Mouse (Mus musculus): ENCODE results near the gene Agap3. TPM values are rescaled to one million over a fixed set of nuclear protein-coding genes. Genes with fewer than 3 reads are reported as not detected.
A peak's percentile ranks its signal among the peaks of the same experiment; 100 is the strongest.

Gene Agap3
- total and polyA plus RNA-seq, 2 experiments from 2014 or later = 140 to 296 TPM

GRCm38 (mm10) chr5:24453283-24453984 is 1.5 kb downstream of the Agap3 start:
- no peaks in the 10 kb centered on the region for H3K36me3 ChIP-seq (ENCODE audit: insufficient read depth)
- H3K4me2 ChIP-seq (ENCODE audit: low read depth) = peak overlapping the region; percentile 91
- H3K27ac ChIP-seq (ENCODE audit: low read depth, low read length) = peak overlapping the region; percentile 91; the same call in 1 of the 2 replicates
- H3K4me3 ChIP-seq (ENCODE audit: low read depth, low read length) = peak overlapping the region; percentile 90
- peak overlapping the region; percentile 85 for H3K9ac ChIP-seq
- H3K4me1 ChIP-seq (ENCODE audit: insufficient read depth) = peaks cover 29% of the 10 kb centered on the region
- ATAC-seq = no peak
- no peaks in the 10 kb centered on the region for H3K27me3 ChIP-seq (ENCODE audit: insufficient read depth, low read length)
- DNase-seq = peak; percentile 27
- 2% methylated on average over 5 of the region's 5 CpGs for WGBS
- H3K9me3 ChIP-seq (ENCODE audit: low read length) = no peaks in the 10 kb centered on the region
- peak; percentile 23; the same call in 1 of the 2 replicates for TF ChIP-seq CTCF (IDR thresholded peaks at IDR 0.05; ENCODE audit: low read depth)

DNA sequence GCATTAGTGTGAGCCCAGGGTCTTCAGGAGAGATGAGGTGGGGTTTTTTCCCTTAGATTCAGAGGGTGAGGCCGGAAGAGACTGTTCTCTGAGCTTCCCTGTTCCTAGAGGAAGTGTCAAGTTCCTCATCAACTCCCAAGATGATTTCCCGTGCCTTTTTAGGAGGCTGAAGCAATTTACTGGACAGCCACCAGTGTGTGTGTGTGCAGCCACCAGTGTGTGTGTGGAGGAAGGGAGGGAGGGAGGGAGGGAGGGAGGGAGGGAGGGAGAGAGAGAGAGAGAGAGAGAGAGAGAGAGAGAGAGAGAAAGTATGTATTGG is 2.0 kb downstream of the Agap3 start:
- Histone ChIP-seq H3K9ac (peak overlapping the region; percentile 85; the same call in 1 of the 2 replicates), H3K9me3 (ENCODE audit: low read length) (no peaks in the 10 kb centered on the region), H3K27me3 (ENCODE audit: insufficient read depth, low read length) (no peaks in the 10 kb centered on the region), H3K36me3 (ENCODE audit: insufficient read depth) (no peaks in the 10 kb centered on the region), H3K4me1 (ENCODE audit: insufficient read depth) (peaks cover 29% of the 10 kb centered on the region), H3K4me3 (ENCODE audit: low read depth, low read length) (peak overlapping the region; percentile 90), H3K4me2 (ENCODE audit: low read depth) (peak overlapping the region; percentile 91), H3K27ac (ENCODE audit: low read depth, low read length) (no peak overlapping the region)
- no peak for DNase-seq
- ATAC-seq = no peak
- 5% methylated on average over 2 of the region's 2 CpGs for WGBS
- TF ChIP-seq CTCF (IDR thresholded peaks at IDR 0.05; ENCODE audit: low read depth) = no peak

- ATAC-seq = no peak
Measured at GRCm38 (mm10) chr5:24455076-24455475, 3.1 kb downstream of the Agap3 start.

GRCm38 (mm10) chr5:24455613-24456012 is 3.6 kb downstream of the Agap3 start:
- H3K27me3 ChIP-seq (ENCODE audit: insufficient read depth, low read length) = no peaks in the 10 kb centered on the region
- 0 out of 2 replicates have a peak overlapping the region, but pooled peaks have one; percentile 6 for H3K9ac ChIP-seq
- no peak for TF ChIP-seq CTCF (IDR thresholded peaks at IDR 0.05; ENCODE audit: low read depth)
- no peaks in the 10 kb centered on the region for H3K9me3 ChIP-seq (ENCODE audit: low read length)
- 50% methylated on average over 7 of the region's 7 CpGs for WGBS
- H3K27ac ChIP-seq (ENCODE audit: low read depth, low read length) = no peak overlapping the region
- 0 out of 2 replicates have a peak overlapping the region, but pooled peaks have one; percentile 0 for H3K4me2 ChIP-seq (ENCODE audit: low read depth)
- no peak for ATAC-seq
- no peaks in the 10 kb centered on the region for H3K36me3 ChIP-seq (ENCODE audit: insufficient read depth)
- DNase-seq = no peak
- no peak overlapping the region for H3K4me3 ChIP-seq (ENCODE audit: low read depth, low read length)
- H3K4me1 ChIP-seq (ENCODE audit: insufficient read depth) = peaks cover 29% of the 10 kb centered on the region

More at GRCm38 (mm10) chr5:24455076-24455475, 3.1 kb downstream of the Agap3 start:
- DNase-seq = no peak
- no peaks in the 10 kb centered on the region for H3K36me3 ChIP-seq (ENCODE audit: insufficient read depth)
- H3K27ac ChIP-seq (ENCODE audit: low read depth, low read length) = no peak overlapping the region
- peak overlapping the region; percentile 0; the same call in 1 of the 2 replicates for H3K4me2 ChIP-seq (ENCODE audit: low read depth)
- TF ChIP-seq CTCF (IDR thresholded peaks at IDR 0.05; ENCODE audit: low read depth) = no peak
- H3K9ac ChIP-seq = no peak overlapping the region; the same call in 1 of the 2 replicates
- no peaks in the 10 kb centered on the region for H3K9me3 ChIP-seq (ENCODE audit: low read length)
- peaks cover 29% of the 10 kb centered on the region for H3K4me1 ChIP-seq (ENCODE audit: insufficient read depth)
- WGBS = 63% methylated on average over 3 of the region's 3 CpGs
- H3K4me3 ChIP-seq (ENCODE audit: low read depth, low read length) = no peak overlapping the region
- H3K27me3 ChIP-seq (ENCODE audit: insufficient read depth, low read length) = no peaks in the 10 kb centered on the region

- WGBS = 28% methylated on average over 12 of the region's 12 CpGs
- H3K27me3 ChIP-seq (ENCODE audit: insufficient read depth, low read length) = no peaks in the 10 kb centered on the region
- H3K9ac ChIP-seq = no peak overlapping the region
- no peaks in the 10 kb centered on the region for H3K4me1 ChIP-seq (ENCODE audit: insufficient read depth)
- ATAC-seq = no peak
- no peak for DNase-seq
- no peak overlapping the region for H3K4me3 ChIP-seq (ENCODE audit: low read depth, low read length)
- H3K4me2 ChIP-seq (ENCODE audit: low read depth) = 0 out of 2 replicates have a peak overlapping the region, but pooled peaks have one; percentile 13
- no peaks in the 10 kb centered on the region for H3K9me3 ChIP-seq (ENCODE audit: low read length)
- TF ChIP-seq CTCF (IDR thresholded peaks at IDR 0.05; ENCODE audit: low read depth) = no peak
- H3K36me3 ChIP-seq (ENCODE audit: insufficient read depth) = no peaks in the 10 kb centered on the region
- no peak overlapping the region for H3K27ac ChIP-seq (ENCODE audit: low read depth, low read length)
Measured at GRCm38 (mm10) chr5:24466762-24467161, 14.8 kb downstream of the Agap3 start.

DNA sequence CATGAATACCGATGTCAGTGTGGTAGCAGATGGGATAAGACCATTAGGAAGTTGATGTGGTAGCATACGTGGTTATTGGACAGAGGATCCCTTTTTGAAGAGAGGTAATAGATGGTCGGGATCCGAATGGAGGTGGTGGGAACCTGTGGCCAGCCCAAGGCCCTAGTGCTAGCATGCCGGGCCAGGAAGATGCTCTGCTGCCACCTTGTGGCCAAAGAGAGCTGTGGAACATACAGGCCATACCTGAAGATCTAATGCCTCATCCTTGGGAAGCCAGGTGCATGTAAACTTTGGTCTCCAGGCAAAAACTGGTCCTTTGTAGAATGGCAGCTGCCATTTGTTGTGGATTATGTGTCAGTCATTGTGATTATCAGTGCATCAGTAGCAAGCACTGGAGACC is 18.6 kb downstream of the Agap3 start:
- Histone ChIP-seq H3K4me2 (ENCODE audit: low read depth) (no peak overlapping the region), H3K4me1 (ENCODE audit: insufficient read depth) (no peaks in the 10 kb centered on the region), H3K9ac (no peak overlapping the region), H3K27ac (ENCODE audit: low read depth, low read length) (no peak overlapping the region), H3K4me3 (ENCODE audit: low read depth, low read length) (no peak overlapping the region), H3K9me3 (ENCODE audit: low read length) (no peaks in the 10 kb centered on the region), H3K36me3 (ENCODE audit: insufficient read depth) (no peaks in the 10 kb centered on the region), H3K27me3 (ENCODE audit: insufficient read depth, low read length) (no peaks in the 10 kb centered on the region)
- 12% methylated on average over 5 of the region's 5 CpGs for WGBS
- peak; percentile 85 for DNase-seq
- TF ChIP-seq CTCF (IDR thresholded peaks at IDR 0.05; ENCODE audit: low read depth) = peak; percentile 94
- ATAC-seq = peak; percentile 67

DNA sequence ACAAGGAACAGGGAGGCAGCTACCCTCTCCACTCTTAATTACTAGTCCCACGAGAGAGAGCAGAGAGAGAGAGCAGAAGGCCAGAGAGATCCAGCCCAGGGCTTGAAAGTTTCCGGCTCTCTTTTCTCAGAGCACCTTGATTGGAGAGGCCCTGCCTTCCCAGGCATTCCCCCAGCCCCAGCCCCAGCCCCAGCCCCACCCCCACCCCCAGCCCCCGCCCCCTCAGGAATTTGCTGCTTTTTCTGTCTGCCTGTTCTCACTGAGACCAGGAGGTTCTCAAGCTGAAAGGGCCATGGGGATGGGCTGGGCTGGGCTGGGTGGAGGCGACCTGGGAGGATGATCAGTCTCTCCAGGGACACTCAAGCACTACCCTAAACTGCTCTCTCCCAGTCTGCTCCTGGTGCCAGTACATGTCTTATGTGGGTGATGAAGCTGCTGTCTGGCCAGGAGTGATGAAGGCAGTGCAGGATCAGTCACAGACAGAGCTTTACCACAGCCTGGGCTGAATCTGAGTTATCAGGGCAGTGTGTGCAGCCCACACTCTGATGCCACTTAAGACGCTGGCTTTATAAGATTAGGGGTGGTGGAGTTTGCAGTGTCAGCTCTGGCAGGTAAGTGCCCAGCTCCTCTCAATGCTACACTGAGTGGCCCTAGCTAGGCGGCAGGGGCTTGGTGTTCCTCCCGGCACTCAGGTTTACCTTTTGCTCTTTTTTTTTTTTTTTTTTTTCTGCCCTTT is 21.1 kb downstream of the Agap3 start:
- ATAC-seq = no peak
- H3K9ac ChIP-seq = no peak overlapping the region
- peaks cover 17% of the 10 kb centered on the region for H3K36me3 ChIP-seq (ENCODE audit: insufficient read depth)
- no peaks in the 10 kb centered on the region for H3K27me3 ChIP-seq (ENCODE audit: insufficient read depth, low read length)
- no peak overlapping the region for H3K27ac ChIP-seq (ENCODE audit: low read depth, low read length)
- H3K9me3 ChIP-seq (ENCODE audit: low read length) = no peaks in the 10 kb centered on the region
- no peak overlapping the region for H3K4me2 ChIP-seq (ENCODE audit: low read depth)
- 46% methylated on average over 7 of the region's 7 CpGs for WGBS
- no peak for TF ChIP-seq CTCF (IDR thresholded peaks at IDR 0.05; ENCODE audit: low read depth)
- no peak for DNase-seq
- H3K4me3 ChIP-seq (ENCODE audit: low read depth, low read length) = no peak overlapping the region
- no peaks in the 10 kb centered on the region for H3K4me1 ChIP-seq (ENCODE audit: insufficient read depth)

Data from forebrain, postnatal 0 days (tissue).